Mouse (Mus musculus): ENCODE results near the gene Arhgef3.

DNA sequence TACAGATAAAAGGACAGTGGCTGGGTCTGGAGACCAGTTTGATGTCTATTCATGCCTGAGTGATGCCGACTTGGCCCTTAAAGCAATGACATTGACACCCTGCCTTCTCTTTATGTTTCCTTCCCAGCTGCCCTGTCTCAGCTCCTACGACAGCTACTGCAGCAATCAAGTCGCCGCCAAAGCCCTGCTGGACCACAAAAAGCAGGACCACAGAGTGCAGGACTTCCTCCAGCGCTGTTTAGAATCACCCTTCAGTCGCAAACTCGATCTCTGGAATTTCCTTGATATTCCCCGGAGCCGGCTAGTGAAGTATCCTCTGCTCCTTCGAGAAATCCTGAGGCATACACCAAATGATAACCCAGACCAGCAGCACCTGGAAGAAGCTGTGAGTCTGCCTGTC is 279.1 kb downstream of the Arhgef3 start:
- TF ChIP-seq CTCF (IDR thresholded peaks at IDR 0.05; ENCODE audit: low read depth) (no peak), EP300 (IDR thresholded peaks at IDR 0.05; ENCODE audit: low read depth) (no peak)
